Mouse (Mus musculus) adipose tissue, adult 10 weeks (tissue): ENCODE results near the gene Vmn2r30. TPM values are rescaled to one million over a fixed set of nuclear protein-coding genes. Genes with fewer than 3 reads are reported as not detected.

ENCODE experiments used
- polyA plus RNA-seq: library from polyadenylated mRNA; stranded (reverse); fragments of 350-450 nt; fragmentation: Illumina TruSeq; extraction: RNeasy Lipid Tissue Mini Kit (QIAGEN cat#74804); gene quantifications from one replicate; pipeline ENCODE4 v1.2.3, GENCODE M21; 2014; ENCODE audit warnings: low read depth, low replicate concordance

The Vmn2r30 gene
- polyA plus RNA-seq: not detected

DNA sequence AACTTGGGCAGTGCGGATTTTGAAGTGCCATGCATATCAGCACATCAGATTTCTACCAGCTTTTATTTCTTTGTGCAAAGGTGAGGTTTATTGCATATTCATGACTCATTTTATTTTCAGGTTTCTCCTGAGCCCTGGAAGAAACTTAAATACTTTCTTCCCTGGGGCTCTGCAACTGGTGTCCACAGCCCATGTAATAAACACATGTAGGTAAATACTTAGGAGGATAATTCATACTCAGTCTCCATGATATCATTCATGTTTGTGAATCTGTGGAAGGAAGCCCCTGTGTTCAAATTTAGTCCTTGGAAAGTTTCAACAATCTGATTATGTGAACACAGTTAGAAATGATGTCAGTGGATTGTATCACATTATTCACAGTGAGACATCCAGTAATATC is at the start of gene Vmn2r30:
Gene Vmn2r30, minus strand, starts transcription at position 101 of the 400 bp plus-strand sequence.

DNA sequence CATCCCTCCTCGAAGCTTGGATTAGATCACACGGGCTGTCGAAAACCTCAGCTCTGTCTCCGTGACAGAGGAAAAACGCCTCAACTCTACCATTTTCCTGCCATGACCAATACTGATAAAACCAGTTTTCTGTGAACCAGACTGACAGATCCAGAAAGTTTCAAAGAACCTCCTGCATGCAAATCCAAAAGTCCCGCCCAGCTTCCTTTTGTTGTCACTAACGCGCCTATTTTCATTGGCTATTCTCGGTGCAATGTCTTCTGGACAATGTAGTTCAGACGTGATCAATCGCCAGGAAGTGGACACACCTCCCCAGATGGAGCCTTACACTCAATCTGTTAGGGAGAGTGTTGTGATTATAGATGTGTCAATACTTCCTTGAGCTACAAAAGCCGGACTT is 37.0 kb upstream of the Vmn2r30 start, which contains the start of gene Gm45783:
Gene Gm45783, minus strand, starts transcription at position 143 of the 400 bp plus-strand sequence.

DNA sequence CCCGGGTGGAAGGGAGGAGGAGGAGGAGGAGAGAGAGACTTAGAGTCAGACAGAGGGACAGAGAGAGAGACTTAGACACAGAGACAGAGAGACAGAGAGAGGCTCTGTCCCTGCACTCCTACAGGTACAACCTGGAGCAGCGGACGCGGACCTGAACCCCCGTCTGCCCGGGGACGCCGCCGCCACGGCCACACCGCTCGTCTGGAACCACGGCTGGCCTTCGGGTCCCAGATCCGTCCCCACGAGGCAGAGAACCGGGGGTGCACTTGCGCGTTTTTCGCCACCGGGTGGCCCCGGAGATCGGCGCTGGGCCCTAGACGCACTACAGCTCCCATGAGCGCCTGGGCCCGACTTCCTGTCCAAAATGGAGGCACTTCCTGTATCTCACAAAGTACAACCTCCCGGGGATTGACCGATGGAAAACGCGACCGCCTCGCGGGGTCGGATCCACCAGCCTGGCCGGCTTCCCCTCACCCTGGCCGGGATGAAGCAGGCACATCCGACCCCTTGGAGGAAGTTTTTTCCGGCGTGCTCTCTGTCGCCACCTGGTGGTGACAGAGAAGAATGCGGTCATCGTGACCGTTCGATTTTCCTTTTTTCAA is 59.3 kb downstream of the Vmn2r30 start, which contains the start of gene Gm45844:
Gene Gm45844, minus strand, starts transcription at position 324 of the 602 bp plus-strand sequence.

Other genes starting within 250 kb of the Vmn2r30 start
- gene Zfp954, start 216.1 kb downstream of the Vmn2r30 start, polyA plus RNA-seq: 8.2 TPM
- 0.66 TPM for gene Zfp773, start 200.9 kb downstream of the Vmn2r30 start, polyA plus RNA-seq
- gene Zfp418, start 166.3 kb downstream of the Vmn2r30 start, polyA plus RNA-seq: 1.5 TPM
- 4.2 TPM for gene Zfp772, start 127.6 kb downstream of the Vmn2r30 start, polyA plus RNA-seq
- gene Vmn2r29, start 90.3 kb downstream of the Vmn2r30 start, polyA plus RNA-seq: 1.7 TPM
- 2.3 TPM for gene Gm45844, start 59.3 kb downstream of the Vmn2r30 start, polyA plus RNA-seq
- 41.3 TPM for gene Clcn4, start 36.8 kb downstream of the Vmn2r30 start, polyA plus RNA-seq
- not detected for gene Gm45783, start 37.0 kb upstream of the Vmn2r30 start, polyA plus RNA-seq
- gene Vmn2r31, start 62.1 kb upstream of the Vmn2r30 start, polyA plus RNA-seq: not detected
- gene Vmn2r32, start 142.4 kb upstream of the Vmn2r30 start, polyA plus RNA-seq: not detected
- not detected for gene Vmn2r33, start 229.2 kb upstream of the Vmn2r30 start, polyA plus RNA-seq